Mouse (Mus musculus) heart, adult 2 months (tissue): Measurements from ENCODE around the gene Cntfr.

Source experiments
- CTCF ChIP-seq: fragments of 200-600 bp; IDR thresholded peaks from 2 replicates; pipeline ENCODE4 v1.8.1; 2022; ENCODE audit warnings: antibody characterized with exemption, mild to moderate bottlenecking, moderate library complexity
- EP300 ChIP-seq: fragments of 200-500 bp; IDR thresholded peaks from 2 replicates; pipeline ENCODE4 v1.6.1; 2011; ENCODE audit warnings: low read depth, low read length, control low read depth; ENCODE audit not compliant: insufficient read depth
- POLR2A ChIP-seq: fragments of 200-500 bp; IDR thresholded peaks from 2 replicates; pipeline ENCODE4 v1.6.1; 2011; ENCODE audit warnings: mild to moderate bottlenecking, low read depth, low read length, control low read depth; ENCODE audit not compliant: insufficient read depth

- no peak for TF ChIP-seq POLR2A
- no peak for TF ChIP-seq CTCF
- TF ChIP-seq EP300, result no peak
Measured at GRCm38 (mm10) chr4:41636366-41636765, 60.5 kb downstream of the Cntfr start.
